Mouse (Mus musculus): ENCODE measurements around the gene Otos.

Otos gene

GRCm38 (mm10) chr1:92648673-92649072, at the start of gene Otos:
Otos (minus strand) TSS chr1:92648841.
- peak; percentile 36 to 42 for DNase-seq (ENCODE audit: low spot score in 2 of 2)

- peak; percentile 54 to 71 for DNase-seq (ENCODE audit: low spot score in 2 of 2)
These were observed 48.2 kb upstream of the Otos start for GRCm38 (mm10) chr1:92696848-92697247.

GRCm38 (mm10) chr1:92695751-92696150, 47.1 kb upstream of the Otos start:
- no peak for DNase-seq (ENCODE audit: low spot score in 2 of 2)

GRCm38 (mm10) chr1:92691166-92691844, 42.7 kb upstream of the Otos start:
- no peak for DNase-seq (ENCODE audit: low spot score in 2 of 2)

GRCm38 (mm10) chr1:92686994-92687393, 38.4 kb upstream of the Otos start:
- DNase-seq (ENCODE audit: low spot score in 2 of 2) = no peak

GRCm38 (mm10) chr1:92683151-92683550, 34.5 kb upstream of the Otos start:
- no peak for DNase-seq (ENCODE audit: low spot score in 2 of 2)

GRCm38 (mm10) chr1:92680668-92681603, 32.3 kb upstream of the Otos start:
- no peak for DNase-seq (ENCODE audit: low spot score in 2 of 2)

GRCm38 (mm10) chr1:92678757-92679156, 30.1 kb upstream of the Otos start:
- no peak for DNase-seq (ENCODE audit: low spot score in 2 of 2)

GRCm38 (mm10) chr1:92676676-92676975, 28.0 kb upstream of the Otos start:
- DNase-seq (ENCODE audit: low spot score in 2 of 2) = no peak

- no peak for DNase-seq (ENCODE audit: low spot score in 2 of 2)
These were observed 27.5 kb upstream of the Otos start for GRCm38 (mm10) chr1:92675932-92676675.

GRCm38 (mm10) chr1:92673258-92673782, 24.7 kb upstream of the Otos start:
- no peak for DNase-seq (ENCODE audit: low spot score in 2 of 2)

GRCm38 (mm10) chr1:92671326-92671725, 22.7 kb upstream of the Otos start:
- no peak for DNase-seq (ENCODE audit: low spot score in 2 of 2)

- DNase-seq (ENCODE audit: low spot score in 2 of 2) = no peak
These were observed 20.8 kb upstream of the Otos start for GRCm38 (mm10) chr1:92669430-92669829.

GRCm38 (mm10) chr1:92667106-92667505, 18.5 kb upstream of the Otos start:
- no peak for DNase-seq (ENCODE audit: low spot score in 2 of 2)

- no peak for DNase-seq (ENCODE audit: low spot score in 2 of 2)
These were observed 10.8 kb upstream of the Otos start for GRCm38 (mm10) chr1:92659392-92659791.

- DNase-seq (ENCODE audit: low spot score in 2 of 2) = no peak
These were observed 8.6 kb upstream of the Otos start for GRCm38 (mm10) chr1:92657025-92657820.

GRCm38 (mm10) chr1:92654676-92655075, 6.0 kb upstream of the Otos start:
- no peak for DNase-seq (ENCODE audit: low spot score in 2 of 2)

- no peak for DNase-seq (ENCODE audit: low spot score in 2 of 2)
These were observed 4.5 kb upstream of the Otos start for GRCm38 (mm10) chr1:92653179-92653578.

- DNase-seq (ENCODE audit: low spot score in 2 of 2) = no peak
These were observed 2.8 kb upstream of the Otos start for GRCm38 (mm10) chr1:92651467-92651866.

- no peak for DNase-seq (ENCODE audit: low spot score in 2 of 2)
These were observed 444 bp downstream of the Otos start for GRCm38 (mm10) chr1:92648197-92648596.

GRCm38 (mm10) chr1:92647752-92648151, 889 bp downstream of the Otos start:
- peak; percentile 43 to 62 for DNase-seq (ENCODE audit: low spot score in 2 of 2)
